Mouse (Mus musculus) lung, embryonic 15.5 days (tissue): ENCODE measurements at regions not wholly inside any gene's neighbourhood (a gene's known extent, or its start where the extent isn't known, plus 50 kb on each side); places are given as distances from the start of the nearest gene placed in this dataset.

Experiments
- ATAC-seq: fragments of 200-750 bp; cut with Nextera tagmentation; 2 replicates; pipeline ENCODE4 v1.8.0; 2017; ENCODE audit warnings: moderate number of reproducible peaks, borderline replicate concordance; ENCODE audit not compliant: low FRiP score, low TSS enrichment; ENCODE audit errors: extremely low read depth
- H3K27ac ChIP-seq: fragments of 300-500 bp; sonication (generic); 2 replicates; pipeline ENCODE4 v1.5.1; 2015; ENCODE audit warnings: moderate library complexity, mild to moderate bottlenecking, inconsistent platforms
- H3K27me3 ChIP-seq: fragments of 300-500 bp; sonication (generic); 2 replicates; pipeline ENCODE4 v1.6.1; 2015; ENCODE audit warnings: inconsistent platforms
- H3K36me3 ChIP-seq: fragments of 300-500 bp; sonication (generic); 2 replicates; pipeline ENCODE4 v1.6.1; 2015; ENCODE audit warnings: inconsistent platforms
- H3K4me1 ChIP-seq: fragments of 300-500 bp; sonication (generic); 2 replicates; pipeline ENCODE4 v1.6.1; 2015; ENCODE audit warnings: inconsistent platforms
- H3K4me2 ChIP-seq: fragments of 300-500 bp; sonication (generic); 2 replicates; pipeline ENCODE4 v1.6.1; 2015; ENCODE audit warnings: inconsistent platforms, mild to moderate bottlenecking, moderate library complexity
- H3K4me3 ChIP-seq: fragments of 300-500 bp; sonication (generic); 2 replicates; pipeline ENCODE4 v1.5.1; 2015; ENCODE audit warnings: mild to moderate bottlenecking, inconsistent platforms
- H3K9ac ChIP-seq: fragments of 300-500 bp; sonication (generic); 2 replicates; pipeline ENCODE4 v1.6.1; 2015; ENCODE audit warnings: inconsistent platforms
- H3K9me3 ChIP-seq: fragments of 300-500 bp; sonication (generic); 2 replicates; pipeline ENCODE4 v1.6.1; 2016; ENCODE audit warnings: inconsistent platforms
- WGBS: fragments of 180-500 bp; shearing (Covaris S2); methylation state at CpG from one replicate; pipeline ENCODE4 v1.1.7; 2015; 5-methylcytosine and 5-hydroxymethylcytosine counted together

- no peak overlapping the region for H3K27ac ChIP-seq
- H3K4me3 ChIP-seq: no peak overlapping the region
- no peak overlapping the region for H3K9ac ChIP-seq
- H3K9me3 ChIP-seq: no peaks in the 10 kb centered on the region
- no peak for ATAC-seq
- H3K36me3 ChIP-seq: no peaks in the 10 kb centered on the region
- no peak overlapping the region for H3K4me2 ChIP-seq
- H3K27me3 ChIP-seq: no peaks in the 10 kb centered on the region
- 71% methylated on average over 3 of the region's 3 CpGs for WGBS
- H3K4me1 ChIP-seq: no peaks in the 10 kb centered on the region
Observed at GRCm38 (mm10) chr9:52591188-52591587, 88.4 kb downstream of the AI593442 start.

- H3K27ac ChIP-seq: no peak overlapping the region
- no peaks in the 10 kb centered on the region for H3K36me3 ChIP-seq
- no peak overlapping the region for H3K9ac ChIP-seq
- no peaks in the 10 kb centered on the region for H3K4me1 ChIP-seq
- no peak overlapping the region for H3K4me2 ChIP-seq
- no peak for ATAC-seq
- H3K27me3 ChIP-seq: no peaks in the 10 kb centered on the region
- H3K9me3 ChIP-seq: no peaks in the 10 kb centered on the region
- WGBS: 75% methylated on average over 4 of the region's 4 CpGs
- no peak overlapping the region for H3K4me3 ChIP-seq
Observed at GRCm38 (mm10) chr9:52574066-52574465, 105.5 kb downstream of the AI593442 start.

GRCm38 (mm10) chr9:52551577-52552281, 127.9 kb downstream of the AI593442 start:
- H3K36me3 ChIP-seq: no peaks in the 10 kb centered on the region
- H3K27ac ChIP-seq: no peak overlapping the region
- H3K27me3 ChIP-seq: no peaks in the 10 kb centered on the region
- H3K4me1 ChIP-seq: no peaks in the 10 kb centered on the region
- H3K9ac ChIP-seq: no peak overlapping the region
- H3K4me3 ChIP-seq: no peak overlapping the region
- H3K9me3 ChIP-seq: no peaks in the 10 kb centered on the region
- no peak for ATAC-seq
- WGBS: 33% methylated on average over 2 of the region's 2 CpGs
- no peak overlapping the region for H3K4me2 ChIP-seq

GRCm38 (mm10) chr9:52546071-52546470, 133.5 kb downstream of the AI593442 start:
- Histone ChIP-seq H3K27ac (no peak overlapping the region), H3K27me3 (no peaks in the 10 kb centered on the region), H3K4me1 (no peaks in the 10 kb centered on the region), H3K9ac (no peak overlapping the region), H3K4me3 (no peak overlapping the region), H3K4me2 (no peak overlapping the region), H3K9me3 (no peaks in the 10 kb centered on the region), H3K36me3 (no peaks in the 10 kb centered on the region)
- WGBS: 49% methylated on average over 2 of the region's 2 CpGs
- ATAC-seq: no peak

GRCm38 (mm10) chr9:52539086-52539485, 140.5 kb downstream of the AI593442 start:
- Histone ChIP-seq H3K9ac (no peak overlapping the region), H3K4me1 (no peaks in the 10 kb centered on the region), H3K27me3 (no peaks in the 10 kb centered on the region), H3K9me3 (no peaks in the 10 kb centered on the region), H3K4me3 (no peak overlapping the region), H3K36me3 (no peaks in the 10 kb centered on the region), H3K27ac (no peak overlapping the region), H3K4me2 (no peak overlapping the region)
- WGBS: 73% methylated on average over 3 of the region's 3 CpGs
- ATAC-seq: no peak

GRCm38 (mm10) chr9:52529444-52529915, 150.1 kb downstream of the AI593442 start:
- Histone ChIP-seq H3K4me2 (no peak overlapping the region), H3K4me1 (no peaks in the 10 kb centered on the region), H3K9me3 (no peaks in the 10 kb centered on the region), H3K36me3 (no peaks in the 10 kb centered on the region), H3K27me3 (no peaks in the 10 kb centered on the region), H3K27ac (no peak overlapping the region), H3K4me3 (no peak overlapping the region), H3K9ac (no peak overlapping the region)
- ATAC-seq: no peak
- 68% methylated on average over 6 of the region's 6 CpGs for WGBS

GRCm38 (mm10) chr9:52500487-52500886, 179.1 kb downstream of the AI593442 start:
- H3K9ac ChIP-seq: no peak overlapping the region
- H3K36me3 ChIP-seq: no peaks in the 10 kb centered on the region
- no peak overlapping the region for H3K4me2 ChIP-seq
- no peaks in the 10 kb centered on the region for H3K4me1 ChIP-seq
- no peaks in the 10 kb centered on the region for H3K9me3 ChIP-seq
- H3K27me3 ChIP-seq: no peaks in the 10 kb centered on the region
- no peak for ATAC-seq
- H3K4me3 ChIP-seq: no peak overlapping the region
- H3K27ac ChIP-seq: no peak overlapping the region
- WGBS: 80% methylated on average over 3 of the region's 3 CpGs

- 48% methylated on average over 8 of the region's 8 CpGs for WGBS
- no peaks in the 10 kb centered on the region for H3K4me1 ChIP-seq
- H3K27me3 ChIP-seq: no peaks in the 10 kb centered on the region
- H3K36me3 ChIP-seq: no peaks in the 10 kb centered on the region
- H3K4me2 ChIP-seq: no peak overlapping the region
- no peak for ATAC-seq
- no peak overlapping the region for H3K27ac ChIP-seq
- no peak overlapping the region for H3K9ac ChIP-seq
- no peak overlapping the region for H3K4me3 ChIP-seq
- H3K9me3 ChIP-seq: no peaks in the 10 kb centered on the region
Observed at GRCm38 (mm10) chr9:52495483-52496270, 183.9 kb downstream of the AI593442 start.

GRCm38 (mm10) chr9:52492947-52493505, 186.6 kb downstream of the AI593442 start:
- Histone ChIP-seq H3K9ac (no peak overlapping the region), H3K4me2 (no peak overlapping the region), H3K9me3 (no peaks in the 10 kb centered on the region), H3K4me3 (no peak overlapping the region), H3K27me3 (no peaks in the 10 kb centered on the region), H3K27ac (no peak overlapping the region), H3K4me1 (no peaks in the 10 kb centered on the region), H3K36me3 (no peaks in the 10 kb centered on the region)
- 47% methylated on average over 2 of the region's 2 CpGs for WGBS
- no peak for ATAC-seq

- H3K36me3 ChIP-seq: no peaks in the 10 kb centered on the region
- no peak overlapping the region for H3K4me3 ChIP-seq
- H3K27me3 ChIP-seq: no peaks in the 10 kb centered on the region
- no peak overlapping the region for H3K4me2 ChIP-seq
- no peak overlapping the region for H3K9ac ChIP-seq
- no peak overlapping the region for H3K27ac ChIP-seq
- no peaks in the 10 kb centered on the region for H3K4me1 ChIP-seq
- no peak for ATAC-seq
- H3K9me3 ChIP-seq: no peaks in the 10 kb centered on the region
- 72% methylated on average over 11 of the region's 11 CpGs for WGBS
Observed at GRCm38 (mm10) chr9:52473555-52474196, 205.9 kb downstream of the AI593442 start.

GRCm38 (mm10) chr9:52472859-52473258, 206.7 kb downstream of the AI593442 start:
- no peaks in the 10 kb centered on the region for H3K9me3 ChIP-seq
- H3K4me3 ChIP-seq: no peak overlapping the region
- no peaks in the 10 kb centered on the region for H3K36me3 ChIP-seq
- no peaks in the 10 kb centered on the region for H3K4me1 ChIP-seq
- H3K4me2 ChIP-seq: no peak overlapping the region
- no peak overlapping the region for H3K27ac ChIP-seq
- H3K9ac ChIP-seq: no peak overlapping the region
- no peak for ATAC-seq
- no peaks in the 10 kb centered on the region for H3K27me3 ChIP-seq
- WGBS: 80% methylated on average over 8 of the region's 8 CpGs

GRCm38 (mm10) chr9:52458518-52458917, 221.1 kb downstream of the AI593442 start:
- 49% methylated on average over 2 of the region's 2 CpGs for WGBS
- no peak overlapping the region for H3K4me3 ChIP-seq
- H3K27ac ChIP-seq: no peak overlapping the region
- H3K4me1 ChIP-seq: no peaks in the 10 kb centered on the region
- ATAC-seq: no peak
- H3K9me3 ChIP-seq: no peaks in the 10 kb centered on the region
- no peak overlapping the region for H3K4me2 ChIP-seq
- H3K27me3 ChIP-seq: no peaks in the 10 kb centered on the region
- H3K36me3 ChIP-seq: no peaks in the 10 kb centered on the region
- H3K9ac ChIP-seq: no peak overlapping the region
